Mouse (Mus musculus): ENCODE data around the gene Tcf23. TPM values are rescaled to one million over a fixed set of nuclear protein-coding genes. Genes with fewer than 3 reads are reported as not detected.

The Tcf23 gene
- not detected in 2 replicates for polyA plus RNA-seq (2012)

GRCm38 (mm10) chr5:30968416-30968815 lies at the start of gene Tcf23:
Tcf23 (plus strand) TSS chr5:30968662.
- TF ChIP-seq GATA1 (IDR thresholded peaks at IDR 0.05; ENCODE audit: low read length), result no peak

DNA sequence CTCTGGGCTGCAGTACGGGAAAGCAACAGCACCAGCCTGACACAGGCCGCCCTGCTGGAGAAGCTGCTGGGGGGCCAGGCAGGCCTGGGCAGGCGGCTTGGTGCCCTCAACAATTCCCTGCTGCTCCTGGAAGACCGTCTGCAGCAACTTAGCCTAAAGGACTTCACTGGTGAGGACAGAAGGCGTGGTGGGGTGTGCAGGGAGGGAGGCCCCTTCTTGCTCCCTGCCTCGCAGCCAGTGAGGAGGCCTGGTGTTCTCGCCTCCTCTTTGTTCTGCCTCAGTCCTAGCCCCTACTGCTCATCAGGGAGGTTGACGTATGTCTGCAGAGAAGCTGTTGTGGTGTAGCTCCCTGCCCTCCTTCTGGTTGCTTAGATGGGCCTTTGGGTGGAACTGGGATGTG lies 49.8 kb upstream of the Tcf23 start:
- TF ChIP-seq GATA1 (IDR thresholded peaks at IDR 0.05; ENCODE audit: low read length), result no peak

- TF ChIP-seq GATA1 (IDR thresholded peaks at IDR 0.05; ENCODE audit: low read length), result no peak
Observed at GRCm38 (mm10) chr5:30919831-30920614, 48.4 kb upstream of the Tcf23 start.

DNA sequence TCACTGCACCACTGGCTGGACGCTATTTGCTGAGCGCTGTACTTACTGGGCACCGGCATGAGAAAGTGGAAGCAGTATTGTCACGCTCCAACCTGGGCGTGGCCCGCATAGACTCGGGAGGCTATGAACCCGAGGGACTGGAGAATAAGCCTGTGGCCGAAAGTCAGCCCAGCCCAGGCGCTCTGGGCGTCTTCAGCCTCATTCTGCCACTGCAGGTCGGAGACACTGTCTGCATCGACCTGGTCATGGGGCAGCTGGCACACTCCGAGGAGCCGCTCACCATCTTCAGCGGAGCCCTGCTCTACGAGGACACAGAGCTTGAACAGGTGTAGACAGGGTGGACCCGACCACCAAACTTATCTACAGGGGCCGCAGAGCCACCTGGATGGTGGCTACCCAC lies 47.8 kb upstream of the Tcf23 start:
- TF ChIP-seq GATA1 (IDR thresholded peaks at IDR 0.05; ENCODE audit: low read length), result no peak

- no peak for TF ChIP-seq GATA1 (IDR thresholded peaks at IDR 0.05; ENCODE audit: low read length)
Observed at GRCm38 (mm10) chr5:30921256-30922033, 47.0 kb upstream of the Tcf23 start, which contains the start of gene Khk. Khk (plus strand) TSS chr5:30921431.

- no peak for TF ChIP-seq GATA1 (IDR thresholded peaks at IDR 0.05; ENCODE audit: low read length)
Observed at GRCm38 (mm10) chr5:30922581-30923041, 45.9 kb upstream of the Tcf23 start.

GRCm38 (mm10) chr5:30923119-30923518 lies 45.3 kb upstream of the Tcf23 start:
- no peak for TF ChIP-seq GATA1 (IDR thresholded peaks at IDR 0.05; ENCODE audit: low read length)

DNA sequence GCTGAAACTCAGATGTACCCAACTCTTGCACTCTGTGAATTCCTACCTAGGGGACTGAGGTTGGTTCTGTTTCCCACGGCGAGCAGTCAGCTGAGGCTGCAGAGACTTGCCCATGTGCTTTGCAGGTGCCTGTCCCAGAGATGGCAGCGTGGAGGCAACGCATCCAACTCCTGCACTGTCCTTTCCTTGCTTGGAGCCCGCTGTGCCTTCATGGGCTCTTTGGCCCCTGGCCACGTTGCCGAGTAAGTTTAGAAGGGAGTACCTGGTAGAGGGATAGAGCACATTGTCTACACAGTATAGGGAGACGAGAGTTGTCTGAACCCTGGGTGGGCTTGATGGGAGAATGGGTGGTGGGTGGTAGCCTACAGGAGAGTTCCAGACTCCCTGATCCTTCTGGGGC lies 43.8 kb upstream of the Tcf23 start:
- no peak for TF ChIP-seq GATA1 (IDR thresholded peaks at IDR 0.05; ENCODE audit: low read length)

DNA sequence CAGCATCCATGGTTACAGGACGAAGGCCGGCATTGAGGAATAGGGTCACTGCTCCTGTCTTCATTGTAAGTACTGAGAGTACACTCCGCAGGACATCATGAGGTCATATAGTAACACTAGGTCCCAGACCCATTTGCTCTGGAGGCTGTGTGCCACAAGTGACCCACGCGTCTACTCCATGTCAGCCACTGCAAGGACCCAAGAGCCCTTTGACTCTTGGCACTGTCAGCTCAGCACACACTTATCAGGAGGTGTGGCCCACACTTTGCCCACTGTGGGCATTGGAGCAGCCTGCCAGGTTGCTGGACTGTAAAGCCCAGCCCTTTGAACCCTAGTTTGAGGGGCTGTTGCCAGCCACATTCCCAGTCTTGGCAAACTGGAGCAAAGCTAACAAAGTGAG lies 43.2 kb upstream of the Tcf23 start:
- no peak for TF ChIP-seq GATA1 (IDR thresholded peaks at IDR 0.05; ENCODE audit: low read length)

GRCm38 (mm10) chr5:30926073-30926472 lies 42.4 kb upstream of the Tcf23 start:
- no peak for TF ChIP-seq GATA1 (IDR thresholded peaks at IDR 0.05; ENCODE audit: low read length)

DNA sequence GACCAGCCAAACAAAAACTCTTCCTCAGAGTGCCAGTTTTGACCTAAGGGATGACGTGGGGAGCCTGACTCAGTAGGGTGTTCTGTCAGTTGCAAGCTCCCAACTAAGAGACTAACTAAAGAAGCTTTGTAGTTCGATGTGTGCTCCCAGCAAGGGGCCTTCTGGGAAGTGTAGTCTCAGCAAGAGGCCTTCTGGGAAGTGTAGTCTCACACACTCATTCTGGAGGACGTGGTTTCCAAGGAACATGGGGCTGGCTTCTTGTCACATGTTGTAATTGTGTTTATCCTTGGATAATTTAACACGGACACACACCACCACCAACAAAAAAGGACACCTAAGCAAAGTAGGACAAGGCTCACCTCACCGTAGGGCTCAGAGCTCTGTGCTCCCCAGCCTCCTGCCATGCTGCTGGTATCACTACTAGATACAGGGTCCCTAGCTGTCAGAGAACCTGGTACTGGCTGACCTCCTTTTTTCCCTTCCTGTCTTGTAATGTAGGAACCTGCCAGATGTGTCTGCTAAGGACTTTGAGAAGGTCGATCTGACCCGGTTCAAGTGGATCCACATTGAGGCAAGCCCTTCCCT lies 40.4 kb upstream of the Tcf23 start:
- no peak for TF ChIP-seq GATA1 (IDR thresholded peaks at IDR 0.05; ENCODE audit: low read length)

- no peak for TF ChIP-seq GATA1 (IDR thresholded peaks at IDR 0.05; ENCODE audit: low read length)
Observed at GRCm38 (mm10) chr5:30930121-30930520, 38.3 kb upstream of the Tcf23 start.

- TF ChIP-seq GATA1 (IDR thresholded peaks at IDR 0.05; ENCODE audit: low read length), result no peak
Observed at GRCm38 (mm10) chr5:30930846-30931245, 37.6 kb upstream of the Tcf23 start.

DNA sequence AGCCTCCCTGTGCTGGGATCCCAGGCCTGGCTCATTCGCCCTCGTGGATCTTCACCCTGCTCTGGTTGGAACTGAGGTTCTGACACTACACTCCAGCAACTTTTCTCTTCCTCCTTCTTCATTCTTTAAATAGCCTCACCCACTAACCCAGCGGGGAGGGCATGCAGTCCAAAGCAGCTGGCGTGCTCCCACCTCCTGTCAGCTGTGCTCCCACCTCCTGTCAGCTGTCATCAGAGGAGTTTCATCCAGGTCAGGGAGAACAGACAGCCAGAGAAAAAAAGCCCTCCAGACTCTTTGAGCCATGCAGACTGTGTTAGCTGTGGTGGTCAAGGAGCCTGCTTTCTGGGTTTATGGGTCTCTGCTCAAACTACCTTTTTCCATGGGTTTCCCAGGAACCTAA lies 37.1 kb upstream of the Tcf23 start:
- TF ChIP-seq GATA1 (IDR thresholded peaks at IDR 0.05; ENCODE audit: low read length), result no peak

DNA sequence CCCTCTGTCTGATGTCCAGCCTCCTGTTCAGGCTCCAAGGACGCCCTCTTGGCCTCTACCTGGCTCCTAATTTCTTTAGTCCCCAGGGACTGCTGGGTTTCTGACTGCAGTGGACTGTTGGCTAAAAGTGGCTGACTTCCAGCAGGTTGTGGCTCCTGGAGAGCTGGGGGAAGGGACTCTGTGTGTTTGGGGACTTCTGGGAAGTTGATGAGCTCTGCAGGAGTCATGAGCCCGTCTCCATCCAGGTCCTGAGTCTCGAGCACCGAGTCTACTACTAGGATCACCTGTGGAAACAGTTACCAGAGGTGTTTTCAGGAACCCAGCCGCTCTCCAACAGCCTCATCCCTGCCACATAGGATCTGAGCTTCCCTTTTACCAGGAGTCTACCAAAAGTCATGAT lies 34.8 kb upstream of the Tcf23 start:
- no peak for TF ChIP-seq GATA1 (IDR thresholded peaks at IDR 0.05; ENCODE audit: low read length)

Measured in G1E-ER4 (cell line).